Mouse (Mus musculus) heart, adult 2 months (tissue): ENCODE data around the gene Lhpp.

ENCODE experiments used
- EP300 ChIP-seq: fragments of 200-500 bp; IDR thresholded peaks from 2 replicates; pipeline ENCODE4 v1.6.1; 2011; ENCODE audit warnings: low read depth, low read length, control low read depth; ENCODE audit not compliant: insufficient read depth
- POLR2A ChIP-seq: fragments of 200-500 bp; IDR thresholded peaks from 2 replicates; pipeline ENCODE4 v1.6.1; 2011; ENCODE audit warnings: mild to moderate bottlenecking, low read depth, low read length, control low read depth; ENCODE audit not compliant: insufficient read depth

DNA sequence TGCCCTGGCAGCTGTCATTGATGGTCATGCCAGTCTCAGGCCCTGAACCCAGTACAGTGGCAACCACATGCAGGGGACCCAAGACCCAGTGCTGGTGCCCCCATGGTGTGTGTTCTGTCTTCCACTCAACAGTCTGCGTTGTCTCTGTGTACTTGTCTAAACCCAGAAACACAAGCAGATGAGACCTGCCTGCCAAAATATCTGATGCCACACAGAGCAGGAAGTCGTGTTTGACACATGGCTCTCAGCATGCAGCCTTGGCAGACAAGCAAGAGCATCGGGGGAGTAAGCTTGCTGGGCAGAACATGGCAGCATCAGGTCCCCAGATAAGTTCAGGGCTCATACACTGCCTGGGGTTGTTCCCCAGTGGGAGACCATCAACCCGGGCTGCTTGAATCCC, 68.7 kb downstream of the Lhpp start:
- no peak for TF ChIP-seq POLR2A
- no peak for TF ChIP-seq EP300
